Mouse (Mus musculus): ENCODE measurements around the gene Mitf.

The Mitf gene

DNA sequence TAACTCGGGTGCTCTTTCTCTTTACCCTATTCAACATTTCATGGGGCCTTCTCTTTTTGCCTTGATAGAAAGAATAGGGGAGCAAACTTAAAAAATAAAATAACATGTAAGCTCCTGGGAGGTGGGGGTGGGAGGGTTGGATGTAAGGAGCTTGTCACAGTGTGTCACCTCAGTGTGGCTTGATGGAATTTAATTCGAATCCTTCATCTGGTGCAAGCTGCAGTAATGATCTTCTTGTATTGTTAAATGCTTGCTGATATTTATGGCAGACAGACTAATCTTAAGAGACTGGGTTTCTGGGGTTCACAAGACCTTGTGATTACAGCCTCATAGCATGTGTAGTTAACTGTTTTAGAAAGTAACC lies 144.0 kb downstream of the Mitf start:
- DNase-seq, result no peak

DNA sequence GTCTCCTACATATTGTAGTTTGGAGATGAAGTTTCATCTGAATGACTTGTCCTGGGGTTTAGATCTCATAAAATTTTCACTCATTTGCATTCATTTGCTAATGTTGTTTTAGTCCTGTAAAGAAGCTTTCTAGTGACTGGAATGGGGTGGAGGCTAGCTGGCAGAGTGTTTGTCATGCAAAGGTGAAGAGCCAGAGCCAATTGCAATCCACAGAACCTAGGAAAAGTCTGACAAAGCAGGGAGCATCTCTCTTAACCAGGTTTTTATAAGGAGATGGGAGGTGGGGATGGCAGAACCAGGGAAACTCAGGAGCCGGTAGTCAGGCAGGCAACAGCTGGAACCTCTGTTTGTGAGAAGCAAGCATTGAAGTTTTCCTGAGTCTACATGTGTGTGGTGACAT lies 144.9 kb downstream of the Mitf start:
- DNase-seq, result no peak

DNA sequence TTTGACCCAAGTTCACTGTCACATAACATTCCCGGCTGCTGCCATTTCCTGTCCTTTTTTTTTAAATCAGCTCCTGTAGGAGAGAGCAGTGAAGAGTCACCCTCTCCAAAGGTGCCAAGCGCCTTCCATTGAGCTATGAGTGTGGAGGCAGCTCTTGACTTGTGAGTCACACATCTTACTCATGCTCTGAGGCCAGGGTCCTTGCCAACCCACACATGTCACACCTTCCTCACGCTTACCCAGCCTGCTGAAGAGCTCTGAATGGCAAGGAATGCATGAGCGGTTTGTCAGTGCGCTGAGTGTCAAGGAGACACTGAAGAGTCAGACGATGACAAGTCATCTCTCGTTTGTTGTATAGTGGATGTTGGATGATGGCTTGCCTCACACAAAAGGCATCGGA lies 146.0 kb downstream of the Mitf start:
- DNase-seq, result no peak

DNA sequence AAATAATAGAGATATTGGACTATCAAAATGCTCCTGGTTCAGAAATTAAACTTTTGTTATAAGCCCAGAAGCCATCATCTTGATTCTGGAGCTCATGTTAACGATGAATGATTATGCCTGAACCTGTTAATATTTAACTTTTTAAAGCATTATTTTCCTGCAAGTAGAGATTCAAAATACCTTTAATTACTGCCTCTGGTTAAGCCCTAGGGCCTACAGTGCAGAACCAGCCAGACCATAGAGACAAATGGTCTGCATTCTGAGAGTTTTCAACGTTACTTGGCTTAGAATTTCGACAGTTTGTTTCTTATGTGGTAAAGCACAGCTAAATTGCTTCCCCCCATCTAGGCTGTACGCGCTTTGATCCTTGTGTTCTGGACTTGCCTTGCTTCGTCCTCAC lies 149.3 kb downstream of the Mitf start:
- no peak for DNase-seq

DNA sequence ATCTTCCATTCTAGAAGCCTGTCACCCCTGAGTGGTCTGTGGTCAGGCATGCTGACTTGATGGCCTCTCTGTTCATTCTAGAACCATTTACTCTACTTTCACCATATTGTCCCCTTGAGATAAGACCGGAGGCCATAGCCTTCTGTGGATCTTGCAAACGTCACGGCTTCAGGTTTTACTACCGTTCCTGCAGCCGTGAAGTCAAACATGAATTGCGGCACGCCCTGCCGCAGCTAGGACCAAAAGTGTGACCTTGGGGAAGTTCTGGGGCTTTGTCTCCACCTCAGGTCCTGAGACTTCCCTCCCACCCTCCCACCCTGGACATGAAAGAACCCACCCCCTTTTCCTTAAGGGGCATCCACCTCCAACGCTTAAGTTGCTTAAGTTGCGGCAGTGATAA lies 149.8 kb downstream of the Mitf start:
- no peak for DNase-seq

DNA sequence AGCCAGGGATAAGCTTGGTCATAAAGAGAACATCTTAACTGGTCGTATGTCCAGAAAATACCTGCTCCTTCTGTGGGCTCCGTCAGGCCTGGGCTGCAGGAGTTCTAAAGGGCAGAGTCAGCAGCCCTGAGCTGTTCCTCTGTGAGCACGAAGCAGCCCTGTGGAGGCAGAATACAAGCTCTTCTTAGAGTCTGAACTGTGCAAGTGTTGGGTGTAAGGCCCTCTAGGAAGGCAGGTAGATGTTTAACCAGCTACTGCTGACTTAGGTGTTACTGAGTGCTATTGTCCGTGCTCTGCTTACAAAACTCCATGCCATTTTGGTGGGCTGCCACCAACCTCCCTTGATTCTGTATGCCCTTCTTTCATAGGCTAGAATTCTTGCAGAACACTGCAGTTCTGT lies 151.4 kb downstream of the Mitf start:
- DNase-seq, result no peak

DNA sequence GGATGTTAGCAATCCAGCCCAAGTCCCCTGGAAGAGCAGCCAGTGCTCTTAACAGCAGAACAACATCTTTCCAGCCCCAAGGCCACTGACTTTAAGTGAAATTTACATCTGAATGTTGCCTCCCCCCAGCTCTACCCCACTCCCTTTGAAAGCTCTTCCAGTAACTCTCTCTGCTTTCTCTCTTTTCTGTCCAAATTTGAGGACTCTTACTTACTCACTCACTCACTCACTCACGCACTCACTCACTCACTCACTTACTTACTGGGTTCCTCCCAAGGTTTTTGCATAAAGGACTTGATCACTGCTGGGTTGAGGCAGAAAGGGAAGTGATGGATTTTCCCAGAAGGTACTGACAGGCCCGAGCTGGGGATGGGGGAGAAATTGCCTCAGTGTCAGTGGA lies 154.9 kb downstream of the Mitf start:
- no peak for DNase-seq

DNA sequence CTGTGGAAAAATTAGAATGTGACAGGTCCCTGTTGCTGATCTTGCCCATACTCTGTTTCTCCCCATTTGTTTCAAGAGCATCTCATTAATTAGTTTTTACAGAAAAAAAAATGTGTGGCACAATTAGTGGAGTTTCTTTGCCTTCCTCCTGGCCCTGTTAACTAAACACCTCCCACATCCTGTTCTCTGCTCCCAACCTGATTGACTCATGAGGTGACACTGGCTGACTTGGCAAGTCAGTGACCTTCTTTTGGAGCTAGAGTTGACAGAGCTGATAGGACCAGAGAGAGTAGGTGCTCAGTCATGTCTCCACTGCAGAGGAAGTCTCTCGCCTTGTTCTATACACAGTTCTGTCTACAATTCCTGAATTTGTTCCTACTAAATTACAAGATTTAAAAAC lies 155.5 kb downstream of the Mitf start:
- DNase-seq, result no peak

DNA sequence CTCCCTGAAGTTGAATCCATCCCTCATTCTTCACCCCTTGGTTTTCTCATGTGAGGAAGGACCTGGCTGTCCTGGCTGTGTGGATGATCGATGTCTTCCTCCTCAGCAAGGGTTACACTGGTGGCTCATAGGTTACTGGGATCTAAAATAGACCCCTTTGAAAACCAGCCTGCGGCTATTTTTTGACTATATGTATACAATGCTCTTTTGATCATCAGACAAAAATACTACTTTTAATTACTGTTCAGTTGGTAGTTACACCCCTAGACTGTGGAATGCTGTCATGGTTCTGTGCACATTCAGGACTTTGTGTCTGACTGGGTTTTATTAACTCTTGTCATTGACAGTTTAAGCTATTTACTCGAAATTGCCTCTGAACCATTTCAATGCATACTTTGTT lies 157.9 kb downstream of the Mitf start:
- peak; percentile 7 for DNase-seq

DNA sequence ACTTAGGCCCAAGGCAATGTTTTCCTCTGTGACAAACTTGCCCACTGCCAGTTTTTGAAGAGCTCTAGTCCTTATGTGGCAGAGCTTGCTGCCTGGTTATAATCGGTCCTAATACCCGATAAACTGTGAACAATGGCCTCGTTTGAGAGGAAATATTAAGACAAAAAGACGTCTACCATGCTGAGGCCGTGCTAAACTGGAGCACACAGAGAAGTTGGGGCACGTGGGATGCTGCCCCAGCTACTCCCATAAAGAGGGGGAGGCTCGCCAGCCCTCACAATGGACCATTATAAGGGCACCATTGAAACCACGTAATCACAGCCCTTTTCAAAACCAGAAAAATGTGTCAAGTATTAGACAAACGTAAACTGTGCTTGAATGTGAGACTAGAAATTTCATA lies 174.8 kb downstream of the Mitf start:
- DNase-seq, result no peak

DNA sequence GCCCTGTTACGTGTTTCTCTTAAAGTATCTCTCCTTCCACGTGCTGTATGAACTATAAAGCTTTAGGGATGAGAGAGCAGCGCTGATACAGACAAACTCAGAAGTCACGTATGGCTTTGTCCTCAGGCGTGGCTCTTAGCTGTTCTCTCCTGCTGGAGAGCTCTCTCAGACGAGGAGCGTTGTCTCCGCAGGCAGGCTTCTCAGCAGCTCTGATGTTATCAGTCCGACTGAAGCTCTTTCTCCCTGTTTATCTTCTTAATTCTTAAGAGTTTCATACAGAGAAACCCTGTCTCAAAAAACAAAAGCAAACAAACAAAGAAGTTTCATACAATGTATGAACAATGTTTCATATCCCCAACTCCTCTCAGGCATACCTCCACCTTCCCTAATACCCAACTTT lies 178.8 kb downstream of the Mitf start:
- DNase-seq, result no peak

DNA sequence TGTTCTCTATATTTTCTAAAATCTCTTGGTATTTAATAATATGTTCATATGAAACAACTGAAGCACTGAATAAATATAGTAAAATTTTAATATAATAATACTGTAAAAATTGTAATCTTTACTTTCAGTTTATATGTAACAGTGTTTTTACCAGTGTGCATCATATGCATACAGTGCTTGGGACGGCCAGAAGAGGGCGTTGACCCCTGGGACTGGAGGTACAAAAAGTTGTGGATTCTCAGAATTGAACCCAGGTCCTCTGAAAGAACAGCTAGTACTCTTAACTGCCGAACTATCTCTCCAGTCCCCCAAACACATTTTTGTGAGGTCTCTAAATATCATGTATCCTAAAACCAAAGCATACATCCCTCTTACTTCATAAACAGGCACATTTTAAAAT lies 179.6 kb downstream of the Mitf start:
- no peak for DNase-seq

DNA sequence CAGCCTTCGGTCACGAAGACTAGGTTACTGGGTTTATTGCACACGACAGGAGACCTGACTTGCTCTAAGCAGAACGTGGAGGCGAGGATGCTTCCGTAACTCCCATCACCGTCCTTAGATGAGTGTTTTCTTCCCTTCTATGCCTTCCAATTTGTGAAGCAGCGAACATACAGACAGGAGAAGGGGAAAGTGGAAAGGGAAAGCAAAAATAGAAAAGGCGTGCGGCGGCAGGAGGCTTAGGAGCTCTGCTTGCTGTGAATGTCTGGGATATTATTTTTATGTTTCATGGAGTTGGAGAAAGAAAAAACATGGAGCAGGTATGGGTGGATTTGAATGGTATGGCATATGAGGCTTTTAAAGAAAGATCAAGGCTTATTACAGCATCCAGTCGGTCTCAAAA lies 186.7 kb downstream of the Mitf start:
- DNase-seq, result no peak

DNA sequence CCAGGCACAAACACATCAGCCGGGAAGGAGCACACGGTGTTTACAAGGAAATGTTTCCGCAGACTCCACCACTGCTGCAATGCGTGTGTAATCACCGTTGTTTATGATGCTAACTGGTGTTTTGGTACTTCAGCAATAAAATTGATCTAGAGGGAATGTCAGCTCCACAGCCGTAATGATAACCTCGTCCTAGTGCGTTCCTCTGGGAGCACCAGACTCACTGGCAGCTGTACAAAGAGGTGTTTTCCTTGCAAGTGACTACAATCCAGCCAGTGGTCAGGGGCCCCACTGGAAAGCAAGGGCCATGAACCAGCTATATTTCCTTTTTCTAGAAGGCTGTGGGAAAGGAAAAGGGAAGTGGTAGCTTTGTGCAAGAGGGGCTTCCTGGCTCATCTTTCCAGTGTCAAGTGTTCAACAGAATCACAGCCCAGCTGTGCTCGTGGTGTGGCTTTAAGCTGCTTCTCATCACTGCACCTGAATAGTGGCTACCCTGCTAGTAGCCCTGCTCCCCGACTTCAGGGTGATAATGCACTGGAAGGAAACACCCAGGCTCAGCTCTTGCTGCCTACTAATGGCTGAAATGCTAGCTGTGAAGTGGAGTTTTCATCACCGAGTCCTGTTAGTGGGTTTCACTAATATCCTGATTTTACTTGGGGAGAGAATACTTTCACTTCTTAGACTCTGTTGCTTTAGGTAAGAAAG lies 188.9 kb downstream of the Mitf start:
- no peak for DNase-seq

DNA sequence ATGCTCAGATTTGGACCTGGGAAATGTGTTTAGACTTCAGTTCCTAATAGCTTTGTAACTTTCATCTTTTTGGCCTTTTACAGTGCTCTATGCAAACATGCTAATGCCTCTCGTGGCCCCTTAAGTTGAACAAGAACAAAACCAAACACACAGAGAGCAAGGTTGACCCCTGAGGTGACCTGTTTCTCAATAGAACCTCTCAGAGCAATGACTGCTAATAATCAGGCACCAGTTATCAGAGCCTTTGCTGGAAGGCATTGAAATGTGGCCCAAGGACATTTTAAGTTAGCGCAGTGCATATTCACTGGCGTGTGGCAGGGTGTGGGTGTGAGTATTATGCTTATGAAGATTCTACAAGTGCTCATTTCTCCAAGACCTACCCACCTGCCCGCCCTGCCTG lies 194.7 kb downstream of the Mitf start:
- peak; percentile 23 for DNase-seq

DNA sequence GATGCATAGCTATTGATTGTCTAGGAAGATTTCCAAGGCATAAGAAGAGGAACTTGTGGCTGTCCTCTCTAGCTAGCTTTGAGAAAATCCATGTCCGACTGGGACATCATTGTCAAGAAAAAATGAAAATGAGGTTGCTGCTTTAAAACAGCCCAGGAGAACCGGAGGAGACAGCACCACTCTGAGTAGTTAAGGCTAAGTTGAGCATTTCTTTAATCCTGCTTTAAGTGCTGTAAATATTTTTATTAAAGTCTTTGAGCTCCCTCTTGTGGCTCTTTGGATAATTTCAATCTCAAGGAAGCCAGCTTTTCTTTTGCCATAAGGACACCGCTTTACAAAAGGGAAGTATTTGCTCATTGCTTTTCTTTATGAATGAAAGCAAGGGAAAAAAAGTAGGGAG lies 196.3 kb downstream of the Mitf start:
- peak; percentile 81 for DNase-seq

DNA sequence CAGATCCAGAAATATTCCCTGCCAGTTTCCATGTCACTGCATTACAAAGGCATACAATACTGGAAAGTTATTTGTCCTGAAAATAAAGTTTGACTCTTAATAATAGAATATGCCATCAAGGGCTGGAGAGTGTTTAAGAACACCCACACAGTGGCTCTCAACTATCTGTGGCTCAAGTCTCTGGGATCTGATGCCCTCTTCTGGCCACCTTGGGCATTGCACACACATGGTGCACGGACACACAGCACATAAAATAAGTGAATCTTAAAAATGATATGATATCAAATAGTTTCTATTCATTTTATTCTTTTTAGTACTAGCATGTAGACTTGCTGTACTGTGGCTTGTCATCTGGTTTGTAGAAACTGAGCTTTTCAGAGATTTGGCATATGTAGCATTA lies 198.7 kb downstream of the Mitf start:
- DNase-seq, result no peak

DNA sequence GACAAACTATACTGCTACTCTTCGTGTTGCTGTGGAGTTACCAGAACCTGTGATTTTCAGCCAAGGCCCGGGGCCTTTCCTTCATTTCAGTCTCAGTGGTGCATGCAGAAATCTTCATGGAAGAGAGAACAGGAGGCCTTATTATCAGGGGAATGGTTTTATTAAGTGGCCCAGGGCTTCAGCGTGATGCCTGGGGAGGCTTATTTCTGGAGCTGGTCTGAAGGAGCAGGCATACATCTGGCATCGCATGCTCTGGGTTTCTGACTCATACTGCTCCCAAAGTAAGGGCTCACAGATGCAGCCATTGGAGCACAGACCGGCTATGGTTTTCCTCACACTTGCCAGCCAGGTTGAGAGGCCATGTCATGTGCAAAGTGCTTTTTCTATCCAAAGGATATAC lies 208.2 kb downstream of the Mitf start:
- DNase-seq, result no peak

DNA sequence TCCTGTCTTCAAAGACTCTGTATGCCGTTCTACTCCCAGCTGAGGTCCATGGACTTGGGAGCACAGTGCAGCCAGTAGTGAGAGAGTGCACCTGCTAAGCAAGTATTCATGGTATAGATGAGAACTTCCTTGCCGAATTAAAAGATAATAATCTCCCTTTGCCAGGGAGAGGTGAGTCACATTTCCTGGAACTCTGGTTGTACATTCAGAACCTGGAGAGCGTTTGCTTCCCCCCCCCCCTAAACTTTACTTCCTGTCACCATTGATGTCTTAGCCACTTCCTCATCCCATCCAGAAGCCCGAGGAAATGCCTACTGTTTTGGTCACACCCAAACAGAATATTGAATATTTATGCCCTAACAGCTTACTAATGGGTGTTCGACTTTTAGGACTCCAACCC lies 209.0 kb downstream of the Mitf start:
- no peak for DNase-seq

DNA sequence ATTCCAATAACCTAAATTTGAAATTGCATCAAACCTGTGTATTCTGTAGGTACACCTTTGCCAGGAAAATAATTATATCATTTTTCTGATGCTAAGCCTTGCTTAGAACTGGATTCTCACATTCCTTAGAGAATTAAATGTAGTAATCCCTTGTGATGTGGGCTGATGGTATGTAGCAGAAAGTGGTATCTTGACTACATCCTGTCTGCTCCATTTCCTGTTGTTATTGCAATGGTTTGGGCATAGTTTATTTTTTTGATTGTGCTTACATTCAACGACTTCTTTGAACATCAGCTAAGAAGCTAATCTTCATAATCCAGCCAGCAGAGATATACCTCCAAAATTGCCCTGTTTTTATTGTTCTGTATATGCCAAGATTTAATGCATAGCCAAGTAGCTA lies 217.0 kb downstream of the Mitf start:
- DNase-seq, result no peak

DNA sequence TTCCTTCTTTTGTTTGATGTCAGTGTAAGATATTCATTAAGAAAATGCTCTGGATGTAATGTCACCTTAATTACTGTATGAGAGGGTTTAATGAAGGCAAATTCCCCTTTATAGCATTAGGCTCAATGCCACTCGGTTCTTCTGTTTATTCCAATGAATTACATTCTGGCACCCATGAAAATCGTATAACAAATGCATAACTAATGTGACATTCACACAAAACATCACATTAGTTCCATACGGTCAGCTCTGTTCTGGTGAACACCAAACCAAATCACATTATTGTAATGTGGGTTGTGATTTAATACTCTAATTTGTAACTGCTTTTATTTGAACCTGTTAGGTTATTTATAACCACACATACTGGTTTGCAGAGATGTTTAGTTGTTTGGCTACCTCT lies 231.7 kb downstream of the Mitf start:
- DNase-seq, result peak; percentile 17

DNA sequence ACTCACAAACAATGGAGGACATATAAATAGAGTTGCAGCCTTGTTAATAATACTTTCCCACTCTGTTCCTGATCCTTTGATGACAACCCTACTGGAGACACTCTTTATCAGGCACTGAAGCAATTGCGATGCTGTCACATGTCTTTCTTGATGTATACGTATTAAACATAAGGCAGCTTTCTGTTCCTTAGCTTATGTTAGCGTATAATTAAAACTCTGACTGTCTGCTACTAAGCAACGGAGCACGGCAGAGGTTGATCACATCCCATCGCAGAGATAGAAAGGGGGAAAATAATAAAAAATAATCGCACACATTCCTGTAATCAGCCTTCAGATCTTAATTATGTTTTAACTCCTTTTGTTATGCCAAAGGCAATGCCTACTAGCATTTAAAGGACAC lies 234.9 kb downstream of the Mitf start:
- no peak for DNase-seq

DNA sequence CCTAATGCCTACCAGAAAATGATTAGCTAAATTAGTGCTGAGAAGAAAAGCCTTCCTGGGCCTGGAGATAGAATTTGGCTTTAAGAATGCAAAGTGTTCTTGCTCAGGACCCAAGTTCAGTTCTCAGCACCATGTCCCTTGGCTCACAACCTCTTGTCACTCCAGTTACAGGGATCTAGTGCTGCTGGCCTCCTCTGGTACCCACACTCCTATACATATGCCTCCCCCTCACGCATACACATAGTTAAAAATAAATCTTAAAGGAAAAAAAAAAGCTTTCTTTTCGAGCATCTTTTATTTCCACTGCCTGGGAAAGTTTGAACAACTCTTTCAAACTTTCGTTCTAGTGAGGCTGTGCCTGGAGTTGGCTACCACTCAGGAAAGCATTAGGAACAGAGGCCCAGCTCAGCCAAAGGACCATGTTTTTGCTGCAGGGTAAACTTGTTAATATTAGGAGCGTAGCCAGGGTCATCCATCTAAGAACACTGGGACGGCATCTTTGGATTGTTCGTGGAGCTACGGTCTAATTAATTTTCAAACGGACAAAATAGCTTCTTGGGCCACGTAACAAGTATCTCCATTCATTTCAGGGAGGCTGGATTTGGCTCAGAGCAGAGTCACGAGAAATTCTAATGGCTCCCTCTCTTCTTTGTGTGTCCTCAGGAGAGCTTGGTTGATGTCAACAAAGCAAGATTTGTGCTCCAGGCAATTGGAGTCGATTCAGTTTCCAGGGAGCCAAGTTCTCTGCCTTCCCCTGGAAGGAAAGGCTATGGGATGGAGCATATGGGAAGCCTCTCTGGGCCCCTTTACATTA lies 239.7 kb downstream of the Mitf start:
- DNase-seq, result peak; percentile 34

DNA sequence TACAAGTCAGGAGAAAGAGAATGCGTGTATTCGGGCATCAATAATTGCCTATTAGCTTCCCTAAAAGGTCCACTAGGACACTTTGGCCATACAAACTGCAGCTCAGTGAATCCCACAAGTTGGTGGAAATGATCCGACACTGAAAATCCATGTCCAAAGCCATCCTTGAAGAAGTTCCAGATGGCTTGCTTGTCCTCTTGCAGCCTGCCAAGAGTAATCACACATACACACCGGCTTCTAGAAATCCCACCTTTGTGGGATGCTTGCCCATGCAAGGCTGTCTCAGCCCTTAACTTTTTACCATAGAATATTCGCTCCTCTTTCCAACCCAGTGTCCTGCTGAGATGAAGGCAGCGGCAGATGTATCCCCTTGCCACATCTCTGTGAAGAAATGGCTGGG lies 240.9 kb downstream of the Mitf start:
- no peak for DNase-seq

Data from embryo, embryonic 11 days (tissue).